Mouse (Mus musculus) bone marrow, adult 2 months (tissue): ENCODE measurements around the gene 1700007K13Rik.

Experiments used
- CTCF ChIP-seq: fragments of 200-500 bp; IDR thresholded peaks from 2 replicates; pipeline ENCODE4 v1.5.1; 2011; ENCODE audit warnings: low read length, control low read depth; ENCODE audit not compliant: control insufficient read depth, insufficient read depth
- POLR2A ChIP-seq: fragments of 200-500 bp; IDR thresholded peaks from 2 replicates; pipeline ENCODE4 v1.6.1; 2011; ENCODE audit warnings: low read depth, mild to moderate bottlenecking, control low read depth, low read length, borderline replicate concordance; ENCODE audit not compliant: control insufficient read depth

DNA sequence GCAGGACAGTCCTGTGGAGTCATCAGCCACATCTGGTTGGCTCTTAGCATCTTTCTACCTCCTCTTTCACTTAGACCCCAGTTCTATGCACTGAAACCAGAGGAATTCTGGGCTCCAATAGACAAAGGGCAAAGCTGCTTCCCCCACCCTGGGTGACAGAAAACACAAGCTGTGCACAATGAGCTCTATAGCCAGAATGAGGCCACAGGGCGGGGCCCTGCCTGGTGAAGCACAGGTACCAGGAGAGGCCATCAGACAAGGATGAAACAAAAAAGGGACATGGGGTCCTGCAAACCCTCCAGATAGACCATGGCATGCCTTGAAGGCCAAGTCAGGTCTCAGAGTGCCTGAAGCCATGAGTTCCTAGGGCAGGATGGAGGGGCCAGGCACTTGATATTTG is 49.6 kb downstream of the 1700007K13Rik start:
- no peak for TF ChIP-seq CTCF
- no peak for TF ChIP-seq POLR2A
